Mouse (Mus musculus): ENCODE measurements at regions not wholly inside any gene's neighbourhood (a gene's known extent, or its start where the extent isn't known, plus 50 kb on each side); places are given as distances from the start of the nearest gene placed in this dataset.

DNA sequence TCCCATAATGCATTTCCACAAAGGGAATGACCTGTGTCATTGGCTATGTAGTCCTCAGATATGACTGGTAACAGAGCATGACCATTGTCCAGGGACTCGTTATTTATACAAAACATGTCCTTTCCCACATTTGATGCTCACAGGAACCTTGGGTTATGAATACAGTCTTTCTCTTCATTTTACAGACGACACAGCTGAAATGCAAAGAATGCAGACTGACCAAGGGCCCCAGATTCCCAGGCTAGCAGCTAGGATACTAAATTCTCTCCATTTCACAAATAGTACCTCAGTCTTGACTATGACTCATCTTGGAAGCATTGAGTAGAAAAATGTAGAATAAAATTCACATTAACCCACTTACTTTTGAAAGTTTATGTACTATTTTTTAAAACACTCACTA lies 182.7 kb upstream of the Sox4 start:
- no peak for DNase-seq (ENCODE audit: extremely low spot score)

DNA sequence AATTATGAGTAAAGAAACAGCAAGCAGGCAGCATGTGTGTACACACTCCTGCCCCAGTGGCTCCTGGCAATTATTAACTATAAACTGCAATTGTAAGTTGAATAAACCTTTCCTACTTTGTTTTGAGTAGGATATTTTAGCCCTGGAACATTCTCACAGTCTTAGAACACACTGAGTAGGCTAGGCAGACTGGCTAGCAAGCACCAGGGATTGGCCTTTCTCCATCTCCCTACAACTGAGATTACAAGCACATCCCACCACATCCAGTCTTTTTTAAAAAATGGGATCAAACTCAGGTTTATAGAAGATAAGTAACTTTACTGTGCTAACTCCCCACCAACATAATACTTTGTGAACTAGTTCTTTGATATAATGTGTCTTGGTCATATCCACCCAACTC lies 174.0 kb upstream of the Sox4 start:
- no peak for DNase-seq (ENCODE audit: extremely low spot score)

DNA sequence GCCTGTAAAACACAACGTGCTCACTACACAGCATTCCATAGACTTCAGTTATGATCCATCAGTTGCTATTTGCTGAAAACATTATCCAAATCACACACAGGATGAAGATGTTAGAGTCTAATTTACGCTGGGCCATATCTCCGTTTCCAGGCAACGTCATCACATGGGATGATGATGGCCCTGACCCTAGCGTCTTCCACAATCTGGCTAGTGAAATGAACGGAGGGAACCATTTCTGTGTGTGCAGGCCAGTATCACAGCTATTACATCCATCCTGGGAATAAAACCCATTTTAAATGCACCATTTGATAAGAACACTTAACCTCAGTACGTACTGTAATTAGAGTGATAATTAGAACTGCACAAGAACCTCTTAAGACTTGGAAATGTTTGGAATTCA lies 170.0 kb upstream of the Sox4 start:
- no peak for DNase-seq (ENCODE audit: extremely low spot score)

DNA sequence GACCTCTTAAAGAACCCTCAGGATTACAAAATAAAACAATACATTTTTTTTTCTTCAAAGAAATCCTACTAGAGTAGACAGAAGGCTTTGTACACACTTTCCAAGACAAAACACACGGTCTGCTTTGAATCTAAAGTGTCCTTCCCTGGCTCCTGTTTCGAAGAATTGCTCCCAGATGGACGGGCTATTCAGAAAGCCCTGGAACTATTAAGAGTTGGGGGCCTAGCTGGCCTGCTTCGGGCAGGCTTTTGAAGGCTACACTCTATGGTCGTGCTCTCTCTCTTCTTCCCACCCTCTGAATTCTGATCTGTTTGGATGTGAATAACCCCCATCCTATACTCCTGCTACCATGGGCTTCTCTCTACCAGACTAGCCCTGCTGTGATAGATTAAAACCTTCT lies 167.6 kb upstream of the Sox4 start:
- no peak for DNase-seq (ENCODE audit: extremely low spot score)

DNA sequence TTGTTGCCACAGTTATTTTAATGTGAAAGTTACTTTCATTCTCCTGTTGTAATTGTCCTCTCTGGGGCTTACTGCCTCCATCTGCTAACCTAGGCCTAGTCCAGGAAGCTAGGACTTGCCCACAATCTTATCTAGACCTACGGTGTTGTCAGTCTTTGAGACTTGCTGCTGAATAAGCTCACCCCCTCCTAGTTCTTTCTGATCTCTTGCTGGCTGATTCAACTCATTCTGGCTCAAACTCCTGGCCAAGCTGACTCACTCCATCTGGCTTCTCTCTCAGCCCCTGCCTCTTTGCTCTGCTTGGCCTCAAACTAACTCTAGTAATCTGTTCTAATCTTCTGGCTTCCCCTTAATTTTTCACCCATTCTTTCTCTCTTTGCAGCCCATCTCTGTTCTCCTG lies 165.8 kb upstream of the Sox4 start:
- DNase-seq (ENCODE audit: extremely low spot score): no peak

DNA sequence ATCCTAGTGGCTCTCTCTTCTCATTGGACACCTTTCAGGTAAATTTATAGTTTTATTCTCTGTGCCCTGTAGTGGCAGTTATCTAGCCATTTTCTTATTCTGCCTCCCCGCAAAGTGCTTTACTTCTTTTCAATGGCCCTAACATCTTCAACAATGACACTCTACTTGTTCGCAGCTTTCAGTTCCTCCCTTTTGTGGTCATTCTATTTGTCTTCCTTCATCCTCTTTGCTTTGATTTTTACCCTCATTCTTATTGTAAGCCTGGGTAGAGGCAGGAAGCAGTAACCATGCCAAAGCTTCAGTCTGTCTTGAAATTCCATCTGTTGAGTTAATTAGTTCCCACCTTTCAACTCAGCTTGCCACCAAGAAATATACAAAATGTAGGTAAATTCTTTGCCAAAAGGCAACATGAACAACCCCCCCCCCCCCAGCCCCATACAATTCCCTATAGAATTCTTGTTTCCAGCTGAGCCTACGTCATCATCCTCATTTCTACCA lies 161.5 kb upstream of the Sox4 start:
- no peak for DNase-seq (ENCODE audit: extremely low spot score)

DNA sequence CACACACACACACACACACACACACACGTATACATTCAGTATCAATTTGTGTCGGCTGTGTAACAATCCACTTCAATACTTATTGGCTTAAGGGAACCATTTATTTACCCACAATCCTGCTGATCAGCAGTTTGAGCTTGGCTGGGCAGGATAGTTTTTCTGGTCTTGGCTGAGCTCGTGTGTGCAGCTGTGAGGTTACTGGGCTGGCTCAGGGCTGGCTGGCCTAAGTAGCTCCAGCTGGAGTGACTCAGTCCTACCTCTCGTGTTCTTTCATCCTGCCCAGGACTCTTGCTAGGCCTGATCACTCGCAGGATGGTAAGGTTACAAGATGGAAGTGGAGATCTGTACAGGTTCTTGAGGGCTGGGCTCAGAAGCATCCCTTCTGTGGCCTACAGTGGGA lies 156.6 kb upstream of the Sox4 start:
- DNase-seq (ENCODE audit: extremely low spot score): no peak

DNA sequence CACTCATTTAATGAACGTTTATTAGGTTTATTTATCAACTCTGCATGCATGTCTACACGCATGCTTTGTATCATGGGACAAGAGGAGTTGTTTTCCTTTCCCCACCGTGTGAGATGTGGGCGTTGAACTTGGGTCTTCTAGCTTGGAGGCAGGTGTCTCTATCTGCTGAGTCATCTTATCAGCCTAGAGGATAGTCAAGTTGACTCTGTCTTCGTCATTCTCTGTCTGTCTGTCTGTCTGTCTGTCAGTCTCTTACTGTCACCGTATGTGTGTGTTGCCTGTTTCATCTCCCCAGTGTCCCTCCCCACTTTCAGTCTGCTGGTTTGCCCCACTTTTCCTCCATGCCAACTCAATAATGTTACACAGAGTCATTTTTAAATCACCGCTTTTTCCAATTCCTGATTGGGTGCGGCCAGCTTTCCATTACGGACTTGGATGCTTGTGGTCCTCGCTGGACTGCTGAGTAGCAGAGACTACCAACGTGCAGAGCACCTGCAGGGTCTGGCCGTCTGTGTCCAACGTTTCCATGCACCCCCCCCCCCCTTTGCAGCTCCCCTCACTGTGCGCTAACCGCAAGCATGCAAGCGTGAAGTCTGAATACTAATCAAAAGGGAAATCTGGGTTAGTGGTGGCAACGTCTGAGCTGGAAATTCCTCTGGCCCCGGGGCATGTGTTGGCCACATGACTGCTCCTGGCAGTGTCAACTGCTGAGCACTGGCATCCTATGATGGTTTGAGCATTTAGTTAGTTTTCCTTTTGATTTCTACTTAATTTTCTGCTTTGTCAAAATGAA lies 155.7 kb upstream of the Sox4 start:
- no peak for DNase-seq (ENCODE audit: extremely low spot score)

DNA sequence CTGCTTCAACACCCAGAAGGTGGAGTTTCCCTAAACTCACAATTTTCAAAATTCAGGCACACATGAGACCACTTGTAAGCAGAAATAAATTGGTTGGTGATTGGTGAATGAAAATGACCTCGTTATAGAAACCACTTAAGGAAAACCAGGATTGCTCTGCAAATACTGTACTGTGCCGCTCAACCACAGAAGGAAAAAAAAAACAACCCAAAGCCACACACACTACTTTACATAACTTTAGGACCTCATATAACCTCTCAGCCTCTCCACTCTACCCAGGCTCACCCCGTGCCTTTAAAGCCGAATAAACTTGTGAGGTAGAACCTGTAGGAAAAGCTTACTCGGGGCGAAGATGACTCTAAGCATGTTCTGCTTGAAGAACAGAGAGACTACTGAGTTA lies 154.7 kb upstream of the Sox4 start:
- DNase-seq (ENCODE audit: extremely low spot score): no peak

DNA sequence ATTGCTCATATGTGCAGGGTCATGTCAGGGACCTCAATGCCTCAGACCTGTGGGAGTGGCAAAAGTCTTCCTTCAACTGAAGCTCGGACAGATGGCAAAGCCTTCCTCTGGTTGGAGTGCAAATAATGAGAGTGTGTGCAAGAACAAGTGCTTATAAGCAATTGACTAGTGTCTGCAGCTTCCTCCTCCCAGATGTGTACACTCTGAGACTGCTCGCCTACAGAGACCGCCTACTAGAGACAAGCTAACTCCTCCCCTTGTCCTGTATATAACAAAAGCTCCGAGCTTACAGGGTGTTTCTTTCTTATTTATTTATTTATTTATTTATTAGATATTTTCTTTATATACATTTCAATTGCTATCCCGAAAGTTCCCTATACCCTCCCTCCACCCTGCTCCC lies 138.7 kb upstream of the Sox4 start:
- no peak for DNase-seq (ENCODE audit: extremely low spot score)

DNA sequence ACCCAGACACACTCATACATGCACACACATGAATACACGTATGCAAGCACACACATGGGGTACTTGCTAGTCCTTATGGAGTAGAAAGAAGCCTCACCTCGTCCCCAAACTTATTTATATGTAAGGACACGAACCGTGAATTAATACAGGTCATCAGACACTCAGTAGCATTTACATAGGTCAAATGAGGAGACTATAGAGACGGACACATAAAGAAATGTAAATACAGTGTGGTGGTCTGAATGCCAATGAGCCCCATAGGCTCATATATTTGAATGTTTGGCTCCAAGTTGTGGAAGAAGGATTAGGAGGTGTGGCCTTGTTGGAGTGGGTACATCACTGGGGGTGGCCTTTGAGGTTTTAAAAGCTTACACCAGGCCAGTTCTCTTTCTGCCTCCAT lies 133.3 kb upstream of the Sox4 start:
- DNase-seq (ENCODE audit: extremely low spot score): no peak

DNA sequence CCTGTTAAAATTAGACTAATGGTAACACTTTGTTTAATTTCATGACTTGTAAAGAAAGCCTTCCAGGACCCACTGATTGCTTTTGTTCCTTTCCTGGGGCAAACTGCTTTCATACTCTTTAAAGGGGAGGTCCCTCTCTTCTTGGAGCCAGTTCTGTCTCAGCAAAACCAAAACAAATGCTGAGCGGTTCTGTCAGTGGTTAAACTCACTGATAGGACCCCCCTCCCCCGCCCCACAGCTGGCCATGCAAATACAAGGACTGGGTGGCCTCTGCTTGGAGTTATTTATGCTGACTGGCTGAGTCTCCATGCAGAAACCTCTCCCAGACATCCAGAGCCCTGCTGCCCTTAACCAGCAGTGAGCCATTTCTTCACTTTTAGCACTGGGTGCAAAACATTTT lies 127.6 kb upstream of the Sox4 start:
- DNase-seq (ENCODE audit: extremely low spot score): peak; percentile 8

DNA sequence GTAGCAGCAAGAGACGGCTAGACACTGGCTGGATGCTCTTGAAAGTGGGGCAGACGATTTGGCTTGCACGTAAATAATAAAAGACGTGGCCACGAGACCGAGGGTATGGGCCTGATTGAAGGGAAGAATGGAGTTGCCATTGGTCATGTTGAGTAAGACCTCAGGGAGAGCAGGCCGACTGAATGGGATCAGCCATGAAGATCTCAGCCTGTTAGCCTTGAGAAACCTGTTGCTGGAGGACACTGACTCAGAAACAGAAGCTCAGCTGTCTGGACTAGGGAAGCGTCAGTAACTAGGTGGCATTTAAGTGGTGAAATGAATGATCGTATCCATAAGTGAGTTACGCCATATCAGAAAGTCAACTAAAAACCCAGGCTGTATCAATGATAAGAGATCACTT lies 126.3 kb upstream of the Sox4 start:
- no peak for DNase-seq (ENCODE audit: extremely low spot score)

DNA sequence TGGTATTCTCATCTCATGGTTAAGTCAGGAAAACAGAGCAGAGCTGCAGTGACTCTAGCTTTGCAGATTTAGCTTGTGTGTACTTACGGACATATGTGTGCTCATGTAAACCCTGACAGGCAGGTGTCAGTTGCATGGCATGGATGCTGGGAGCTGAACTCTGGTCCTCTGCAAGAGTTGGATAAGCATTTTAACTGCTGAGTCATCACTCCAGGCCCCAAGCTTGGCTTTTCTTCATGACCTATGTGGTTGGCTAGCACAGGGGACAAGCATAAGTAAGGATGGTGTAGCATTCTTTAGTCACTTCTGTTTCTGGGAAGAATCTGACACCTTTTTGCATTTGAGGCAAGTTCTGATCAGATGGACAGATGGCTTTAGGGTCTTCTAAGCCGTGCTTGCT lies 120.1 kb upstream of the Sox4 start:
- DNase-seq (ENCODE audit: extremely low spot score): no peak

DNA sequence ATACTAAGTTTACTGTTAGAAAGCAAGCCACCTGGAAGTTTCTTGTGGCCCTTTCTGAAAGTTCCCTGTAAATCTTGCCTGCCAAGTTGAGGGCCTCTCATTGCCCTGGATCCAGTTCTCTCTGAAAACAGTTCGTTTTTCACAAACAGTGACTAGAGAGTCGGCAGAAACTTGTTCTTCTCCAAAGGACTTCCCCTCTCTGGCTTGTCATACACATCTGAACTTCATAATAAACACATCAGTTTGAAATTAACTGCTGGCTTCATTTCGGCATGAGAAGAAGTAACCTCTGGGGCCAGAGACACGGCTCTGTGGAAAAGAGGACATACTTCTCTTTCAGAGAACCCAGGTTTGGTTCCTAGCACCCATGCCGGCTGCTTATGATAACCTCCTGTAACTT lies 110.4 kb upstream of the Sox4 start:
- no peak for DNase-seq (ENCODE audit: extremely low spot score)

DNA sequence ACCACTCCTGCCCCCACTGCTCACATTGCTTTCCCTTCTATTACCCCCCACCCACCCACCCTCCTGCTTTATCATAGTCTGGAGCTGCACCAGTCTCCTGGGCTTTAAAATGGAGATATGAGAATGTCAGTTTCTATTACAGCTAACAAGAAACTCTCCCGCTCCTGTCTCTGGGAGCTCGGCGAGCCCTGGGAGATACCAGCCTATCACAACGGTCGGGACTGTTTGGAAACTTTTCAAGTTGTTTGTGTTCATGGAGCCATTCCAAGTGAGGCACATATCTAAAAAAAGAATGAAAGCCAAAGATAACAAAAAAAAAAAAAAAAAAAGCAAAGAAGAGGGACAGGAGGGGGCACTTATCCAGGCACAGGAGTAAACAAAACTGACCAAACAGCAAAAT lies 105.2 kb upstream of the Sox4 start:
- DNase-seq (ENCODE audit: extremely low spot score): no peak

DNA sequence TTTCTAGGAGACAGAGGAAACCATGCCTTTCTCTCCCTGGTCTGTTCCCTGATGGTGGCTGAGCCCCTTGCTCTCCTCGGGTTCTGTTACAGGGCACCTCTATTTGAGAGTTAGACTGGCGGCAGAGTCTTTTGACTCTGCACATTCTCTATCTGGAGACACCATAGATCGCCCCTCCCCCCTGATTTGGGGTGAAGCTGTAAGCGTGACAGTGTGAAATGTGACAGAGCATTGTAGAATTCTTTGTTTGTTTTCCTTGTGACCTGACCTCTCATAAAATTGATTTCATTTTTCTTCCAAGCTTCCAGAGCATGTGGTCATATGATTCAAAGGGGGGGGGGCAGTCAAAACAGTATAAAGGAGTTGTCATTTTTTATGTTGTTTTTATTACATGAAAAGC lies 96.2 kb upstream of the Sox4 start:
- DNase-seq (ENCODE audit: extremely low spot score): no peak

DNA sequence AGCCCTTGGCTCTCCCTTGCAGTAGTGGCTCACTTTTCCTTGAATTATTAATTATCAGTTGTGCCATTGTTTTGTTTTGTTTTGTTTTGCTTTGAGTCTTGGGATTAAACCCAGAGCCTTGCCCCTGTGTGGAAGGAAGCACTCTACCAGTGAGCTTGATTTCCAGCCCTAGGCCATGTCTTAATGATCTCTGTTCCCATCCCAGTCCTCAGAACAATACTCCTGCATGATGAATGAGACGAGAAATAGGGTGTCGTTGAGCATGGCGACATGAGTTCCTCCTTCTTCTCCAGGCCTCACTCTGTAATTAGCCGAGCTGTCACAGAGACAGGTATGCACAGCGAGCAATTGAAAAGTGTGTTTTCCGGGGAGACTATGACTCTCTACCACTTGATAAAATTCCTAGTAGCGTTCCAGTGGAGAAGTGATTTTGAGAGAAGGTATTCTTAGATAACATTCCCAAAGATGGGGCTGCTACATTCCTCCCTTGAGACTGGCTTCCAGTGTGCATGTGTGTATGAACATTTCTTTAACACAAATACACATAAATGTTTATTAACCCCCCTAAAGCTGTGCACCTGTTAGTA lies 95.6 kb upstream of the Sox4 start:
- DNase-seq (ENCODE audit: extremely low spot score): no peak

DNA sequence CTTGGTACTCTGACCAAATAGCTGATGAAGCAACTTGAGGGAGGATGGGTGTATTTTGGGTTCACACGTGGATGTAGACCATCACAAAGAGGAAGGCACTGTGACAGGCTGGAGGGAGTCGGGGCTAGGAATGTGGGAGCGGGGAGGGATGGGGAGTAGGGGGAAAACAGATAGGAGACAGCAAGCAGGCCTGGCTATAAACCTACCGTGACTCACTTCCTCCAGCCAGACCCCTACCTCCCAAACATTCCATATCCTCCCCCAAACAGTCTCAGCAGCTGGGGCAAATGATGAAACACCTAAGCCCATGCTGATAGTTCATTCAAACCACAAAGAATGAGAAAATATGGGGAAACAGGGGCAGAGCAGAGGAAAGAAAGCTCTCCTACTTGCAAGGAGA lies 91.1 kb upstream of the Sox4 start:
- no peak for DNase-seq (ENCODE audit: extremely low spot score)

DNA sequence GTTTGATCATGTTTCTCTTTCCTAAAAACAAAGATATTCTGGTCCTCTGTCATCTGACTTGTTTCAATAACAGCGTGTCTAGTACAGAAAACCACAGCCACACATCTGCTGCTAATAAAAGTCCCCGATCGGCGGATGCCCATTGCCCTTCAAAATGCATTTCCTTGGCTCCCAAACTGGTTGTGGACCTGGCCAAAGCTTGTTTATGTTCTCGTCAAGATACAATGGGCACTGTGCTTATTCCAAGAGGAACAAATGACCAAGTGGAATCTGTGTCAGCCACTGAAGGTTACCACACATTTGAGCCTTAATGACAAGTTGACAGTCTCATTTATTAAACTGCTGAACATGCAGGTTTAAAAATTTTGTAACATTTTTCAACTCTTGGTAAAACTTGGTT lies 86.8 kb upstream of the Sox4 start:
- DNase-seq (ENCODE audit: extremely low spot score): no peak

DNA sequence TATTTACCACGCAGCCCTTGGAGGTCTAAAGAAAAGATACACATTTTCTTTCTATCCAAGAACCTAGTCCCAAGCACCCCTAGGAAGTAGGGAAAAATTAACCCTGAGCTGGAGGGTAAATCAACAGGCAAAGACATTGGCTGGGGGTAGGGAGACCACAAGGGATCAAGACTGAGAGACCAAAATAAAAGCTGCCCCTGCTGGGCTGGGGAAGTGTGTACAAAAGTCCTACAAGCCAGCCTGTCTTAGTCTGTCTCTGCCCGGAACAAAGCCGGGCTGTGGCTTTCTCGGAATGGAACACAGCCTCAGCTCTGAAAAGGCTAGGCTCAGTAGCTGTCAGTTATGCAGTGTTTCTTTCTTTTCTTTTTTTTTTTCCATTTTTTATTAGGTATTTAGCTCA lies 81.4 kb upstream of the Sox4 start:
- DNase-seq (ENCODE audit: extremely low spot score): no peak

DNA sequence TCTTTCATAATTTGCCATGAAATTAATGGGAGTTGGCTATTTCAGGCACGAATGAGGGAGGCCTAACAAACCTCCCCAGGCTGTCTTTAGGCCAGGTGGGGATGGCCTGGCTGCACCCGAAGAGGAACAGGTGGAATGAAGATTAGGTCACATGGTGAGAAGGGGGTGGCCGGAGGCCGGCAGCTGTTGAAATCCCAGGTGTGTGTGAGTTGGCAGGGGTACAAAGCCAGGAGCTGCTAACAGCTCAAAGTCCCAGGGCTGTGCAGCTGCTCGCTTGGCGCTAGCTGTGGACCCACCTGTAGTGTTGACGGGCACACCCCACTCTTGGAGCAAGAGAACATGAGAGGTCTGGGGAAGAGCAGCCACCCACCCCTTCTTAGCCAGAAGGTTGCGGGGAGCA lies 80.9 kb upstream of the Sox4 start:
- no peak for DNase-seq (ENCODE audit: extremely low spot score)

DNA sequence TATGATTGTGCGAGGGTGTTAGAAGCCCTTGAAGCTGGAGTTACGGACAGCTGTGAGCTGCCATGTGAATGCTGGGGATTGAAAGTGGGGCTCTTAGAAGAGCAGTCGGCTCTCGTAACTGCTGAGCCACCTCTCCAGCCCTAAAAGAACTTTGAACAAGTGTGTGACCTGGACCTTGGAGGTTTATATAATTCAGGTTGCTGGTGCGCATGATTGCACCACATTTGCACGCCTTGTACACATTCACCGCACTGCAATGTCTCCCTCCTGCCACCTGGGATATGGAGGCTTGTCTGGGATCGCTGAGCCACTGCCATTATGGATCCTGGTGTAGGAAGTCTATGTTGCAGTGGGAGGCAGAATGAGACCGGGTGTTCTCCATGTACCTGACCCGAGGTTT lies 73.6 kb upstream of the Sox4 start:
- DNase-seq (ENCODE audit: extremely low spot score): no peak

DNA sequence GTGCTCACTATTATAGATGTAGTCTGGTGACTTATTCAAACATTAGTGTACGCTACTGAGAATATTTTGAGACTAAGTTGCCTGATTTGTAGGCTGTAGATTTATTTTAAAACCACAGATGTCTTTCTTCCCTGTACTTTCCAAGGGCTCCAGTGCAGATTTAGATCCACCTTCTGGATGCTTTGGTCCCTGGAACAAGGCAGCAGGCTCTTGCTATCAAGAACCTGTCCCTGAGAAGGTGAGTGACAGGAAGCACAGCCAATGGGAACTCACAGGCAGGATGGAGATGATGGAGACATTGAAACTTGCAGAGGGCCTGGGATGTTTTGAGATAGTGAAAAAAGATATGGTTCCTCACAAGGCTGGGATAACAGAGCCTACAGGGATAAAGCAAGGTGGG lies 70.0 kb upstream of the Sox4 start:
- DNase-seq (ENCODE audit: extremely low spot score): no peak
